Mouse (Mus musculus): ENCODE data around the gene Eomes. TPM values are rescaled to one million over a fixed set of nuclear protein-coding genes. Genes with fewer than 3 reads are reported as not detected.

Eomes gene
- polyA plus RNA-seq, 1 experiment from 2014 or later = not detected

- 74% methylated on average over 8 of the region's 8 CpGs for WGBS
- Histone ChIP-seq H3K9ac (replicated peaks) (no peak overlapping the region), H3K9me3 (replicated peaks) (no peaks in the 10 kb centered on the region), H3K27me3 (replicated peaks) (no peaks in the 10 kb centered on the region), H3K4me2 (no peak overlapping the region), H3K27ac (replicated peaks) (no peak overlapping the region), H3K4me3 (replicated peaks) (no peak overlapping the region), H3K36me3 (peaks cover 29% of the 10 kb centered on the region), H3K4me1 (0 out of 2 replicates have a peak, but pooled peaks cover 4% of the 10 kb centered on the region)
- no peak for ATAC-seq (ENCODE audit: low FRiP score)
Observed at GRCm38 (mm10) chr9:118521659-118522058, 43.6 kb downstream of the Eomes start.

- H3K9me3 ChIP-seq (replicated peaks) = no peaks in the 10 kb centered on the region
- H3K4me2 ChIP-seq = no peak overlapping the region
- no peak for ATAC-seq (ENCODE audit: low FRiP score)
- 0 out of 2 replicates have a peak, but pooled peaks cover 4% of the 10 kb centered on the region for H3K4me1 ChIP-seq
- H3K4me3 ChIP-seq (replicated peaks) = no peak overlapping the region
- H3K9ac ChIP-seq (replicated peaks) = no peak overlapping the region
- no peak overlapping the region for H3K27ac ChIP-seq (replicated peaks)
- H3K36me3 ChIP-seq = peaks cover 47% of the 10 kb centered on the region
- WGBS = 85% methylated on average over 11 of the region's 11 CpGs
- H3K27me3 ChIP-seq (replicated peaks) = no peaks in the 10 kb centered on the region
Observed at GRCm38 (mm10) chr9:118523738-118524137, 45.7 kb downstream of the Eomes start.

- H3K36me3 ChIP-seq = peaks cover 78% of the 10 kb centered on the region
Observed at GRCm38 (mm10) chr9:118527056-118527455, 49.0 kb downstream of the Eomes start.

GRCm38 (mm10) chr9:118529783-118530182 lies 51.8 kb downstream of the Eomes start:
- WGBS = 93% methylated on average over 3 of the region's 3 CpGs
- ATAC-seq (ENCODE audit: low FRiP score) = no peak
- Histone ChIP-seq H3K27me3 (replicated peaks) (no peaks in the 10 kb centered on the region), H3K9ac (replicated peaks) (no peak overlapping the region), H3K4me3 (replicated peaks) (no peak overlapping the region), H3K36me3 (peaks cover 86% of the 10 kb centered on the region), H3K9me3 (replicated peaks) (no peaks in the 10 kb centered on the region), H3K27ac (replicated peaks) (no peak overlapping the region), H3K4me1 (no peaks in the 10 kb centered on the region), H3K4me2 (no peak overlapping the region)

More at GRCm38 (mm10) chr9:118527056-118527455, 49.0 kb downstream of the Eomes start:
- Histone ChIP-seq H3K4me2 (no peak overlapping the region), H3K9ac (replicated peaks) (no peak overlapping the region), H3K4me3 (replicated peaks) (no peak overlapping the region), H3K27ac (replicated peaks) (no peak overlapping the region), H3K27me3 (replicated peaks) (no peaks in the 10 kb centered on the region), H3K4me1 (no peaks in the 10 kb centered on the region), H3K9me3 (replicated peaks) (no peaks in the 10 kb centered on the region)
- 91% methylated on average over 18 of the region's 18 CpGs for WGBS
- ATAC-seq (ENCODE audit: low FRiP score) = no peak

- no peak for ATAC-seq (ENCODE audit: low FRiP score)
- Histone ChIP-seq H3K9ac (replicated peaks) (no peak overlapping the region), H3K4me3 (replicated peaks) (no peak overlapping the region), H3K27ac (replicated peaks) (no peak overlapping the region), H3K9me3 (replicated peaks) (no peaks in the 10 kb centered on the region), H3K4me1 (no peaks in the 10 kb centered on the region), H3K36me3 (peaks cover 84% of the 10 kb centered on the region), H3K27me3 (replicated peaks) (no peaks in the 10 kb centered on the region), H3K4me2 (no peak overlapping the region)
- 81% methylated on average over 6 of the region's 6 CpGs for WGBS
Observed at GRCm38 (mm10) chr9:118530679-118531078, 52.7 kb downstream of the Eomes start.

- Histone ChIP-seq H3K4me1 (no peaks in the 10 kb centered on the region), H3K4me3 (replicated peaks) (no peak overlapping the region), H3K27ac (replicated peaks) (no peak overlapping the region), H3K9ac (replicated peaks) (no peak overlapping the region), H3K27me3 (replicated peaks) (no peaks in the 10 kb centered on the region), H3K4me2 (no peak overlapping the region), H3K9me3 (replicated peaks) (no peaks in the 10 kb centered on the region), H3K36me3 (peaks cover 84% of the 10 kb centered on the region)
- no peak for ATAC-seq (ENCODE audit: low FRiP score)
- 96% methylated on average over 7 of the region's 7 CpGs for WGBS
Observed at GRCm38 (mm10) chr9:118532516-118533205, 54.6 kb downstream of the Eomes start.

Other genes with a start within 250 kb of the Eomes start
- gene Golga4, start 28.1 kb downstream of the Eomes start, polyA plus RNA-seq (2015; fragmentation: Nextera tagmentation; extraction: Ambion mirVana) = 44.4 and 45.2 TPM in 2 replicates
- 2.6 and 5.8 TPM in 2 replicates for gene Itga9, start 128.5 kb downstream of the Eomes start, polyA plus RNA-seq (2015; fragmentation: Nextera tagmentation; extraction: Ambion mirVana)